Mouse (Mus musculus) kidney, adult 2 months (tissue): ENCODE results near the gene Mterf2. TPM values are rescaled to one million over a fixed set of nuclear protein-coding genes. Genes with fewer than 3 reads are reported as not detected.

ENCODE experiments used
- DNase-seq: peaks from one replicate; pipeline ENCODE4 v3.0.0; 2021
- H3K27ac ChIP-seq: fragments of 200-500 bp; 2 replicates; pipeline ENCODE4 v1.5.1; 2012; ENCODE audit warnings: low read depth, low read length, control low read depth, inconsistent platforms; ENCODE audit not compliant: insufficient read depth
- H3K27me3 ChIP-seq: fragments of 200-500 bp; replicated peaks from 2 replicates; pipeline ENCODE4 v1.6.1; 2012; ENCODE audit warnings: mild to moderate bottlenecking, moderate library complexity, low read length, inconsistent platforms; ENCODE audit not compliant: control insufficient read depth, insufficient read depth
- H3K36me3 ChIP-seq: fragments of 200-500 bp; 2 replicates; pipeline ENCODE4 v1.6.1; 2012; ENCODE audit warnings: mild to moderate bottlenecking, moderate library complexity, low read length, inconsistent platforms; ENCODE audit not compliant: control insufficient read depth, insufficient read depth
- H3K4me1 ChIP-seq: fragments of 200-500 bp; 2 replicates; pipeline ENCODE4 v1.6.1; 2011; ENCODE audit warnings: low read length; ENCODE audit not compliant: control insufficient read depth, insufficient read depth
- H3K4me3 ChIP-seq: fragments of 200-500 bp; 2 replicates; pipeline ENCODE4 v1.5.1; 2011; ENCODE audit warnings: mild to moderate bottlenecking, low read depth, low read length, control low read depth; ENCODE audit not compliant: insufficient read depth
- CTCF ChIP-seq: fragments of 200-500 bp; conservative IDR thresholded peaks from 2 replicates; pipeline ENCODE4 v1.5.1; 2011; ENCODE audit warnings: low read depth, mild to moderate bottlenecking, control low read depth, low read length, moderate library complexity, mixed read lengths; ENCODE audit not compliant: insufficient read depth, insufficient read length
- POLR2A ChIP-seq: fragments of 200-500 bp; IDR thresholded peaks from one replicate; pipeline ENCODE4 v1.6.1; 2011; ENCODE audit warnings: low read depth, low read length, control low read depth
- WGBS: fragments of 180-500 bp; shearing (Covaris S2); methylation state at CpG from one replicate; pipeline ENCODE4 v1.1.7; 2018; 5-methylcytosine and 5-hydroxymethylcytosine counted together
- polyA plus RNA-seq: library from polyadenylated mRNA; depleted of rRNA; stranded (reverse); fragments of >200 nt; gene quantifications from 2 replicates; pipeline ENCODE4 v1.2.3, GENCODE M21; 2012; rRNA removed

Gene Mterf2
- polyA plus RNA-seq, 1 experiment = 10.1 TPM

DNA sequence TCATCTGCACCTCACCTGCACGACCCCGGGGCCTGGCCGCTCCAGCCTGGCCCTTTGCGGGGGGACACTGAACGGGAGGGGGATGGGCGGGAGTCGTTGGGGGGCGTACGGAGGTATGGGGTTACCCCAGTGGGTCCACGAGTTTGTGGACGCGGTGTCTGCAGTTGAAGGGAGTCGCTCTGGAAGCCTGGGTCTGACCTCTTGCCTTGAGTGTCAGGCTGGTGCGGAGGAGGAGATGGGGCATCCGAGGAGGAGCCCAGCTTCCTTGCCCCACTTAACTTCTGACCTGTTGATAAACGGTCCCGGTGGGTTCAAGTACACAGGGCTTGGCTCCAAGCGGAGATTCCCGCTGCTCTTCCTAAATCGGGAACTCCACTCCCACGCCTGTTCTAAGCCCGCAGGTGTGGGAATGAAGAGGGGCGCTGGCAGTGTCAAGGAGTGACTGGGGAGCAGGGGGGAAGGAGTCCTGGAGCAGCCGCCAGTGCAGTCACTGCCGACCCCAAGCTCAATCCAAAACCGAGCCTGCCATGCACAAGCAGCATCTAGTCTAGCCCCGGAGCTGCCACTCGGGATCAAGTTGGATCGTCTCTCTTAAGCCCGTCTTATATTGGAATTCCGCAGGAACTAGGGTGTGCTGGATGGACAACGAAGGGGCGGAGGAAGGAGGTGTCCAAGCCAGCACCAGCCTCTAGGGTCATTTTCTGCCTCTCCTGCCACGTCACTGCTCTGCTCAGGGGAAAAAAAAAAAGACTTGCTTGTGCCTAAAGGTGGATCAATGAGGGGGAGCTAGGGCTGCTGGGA is 24.5 kb downstream of the Mterf2 start:
- Histone ChIP-seq H3K36me3 (no peaks in the 10 kb centered on the region), H3K27ac (no peak overlapping the region), H3K27me3 (no peaks in the 10 kb centered on the region), H3K4me1 (peaks cover 3% of the 10 kb centered on the region; the same call in 1 of the 2 replicates), H3K4me3 (peak overlapping the region; percentile 94)
- WGBS = under 1% methylated on average over 34 of the region's 34 CpGs
- no peak for TF ChIP-seq CTCF
- no peak for TF ChIP-seq POLR2A
- DNase-seq = peak; percentile 42

DNA sequence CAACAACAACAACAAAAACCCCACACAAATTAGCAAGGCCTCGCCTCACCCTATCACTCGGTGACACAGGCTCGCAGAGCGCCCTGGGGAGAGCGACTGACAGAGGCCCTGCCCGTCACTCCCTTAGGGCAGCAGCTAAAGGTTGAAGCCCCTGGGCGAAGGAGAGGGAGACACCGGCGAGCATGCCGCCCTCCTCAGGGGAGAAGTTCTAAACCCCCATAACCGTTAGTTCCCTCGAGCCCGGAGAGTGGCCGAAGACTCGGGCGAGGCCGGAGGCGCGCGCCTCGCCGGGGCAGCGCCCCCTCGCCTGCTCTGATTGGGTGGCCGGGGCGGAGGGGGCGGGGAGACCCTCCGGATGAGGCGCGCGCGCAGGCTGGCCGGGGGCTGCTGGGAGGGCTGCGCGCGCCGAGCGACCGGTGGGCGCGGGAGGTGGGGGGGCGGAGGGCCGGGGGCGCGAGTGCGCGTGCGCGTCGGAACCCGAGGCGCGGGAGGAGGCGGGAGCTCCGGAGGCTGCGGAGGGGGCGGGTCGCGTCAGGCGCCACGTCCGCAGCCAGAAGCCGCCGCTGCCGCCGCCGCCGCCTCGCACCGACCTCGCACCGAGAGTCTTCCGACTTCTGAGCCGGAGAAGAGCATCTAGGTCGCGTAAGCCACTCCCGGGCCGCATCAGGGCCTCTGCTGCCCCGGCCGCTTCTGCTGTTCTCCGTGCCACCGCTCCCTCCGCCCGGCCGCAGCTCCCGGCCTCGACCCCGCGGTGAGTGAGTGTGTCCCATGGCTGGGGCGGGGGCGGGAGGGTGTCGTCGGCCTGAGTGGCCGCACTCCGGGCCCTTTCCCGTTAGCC is 25.4 kb downstream of the Mterf2 start, which contains the start of the genes Fhl4 and Tmem263:
Fhl4 (minus strand) TSS at position 249 of the 838 bp plus-strand sequence.
Tmem263 (plus strand) TSS at position 381 of the 838 bp plus-strand sequence.
- no peak for TF ChIP-seq POLR2A
- Histone ChIP-seq H3K4me3 (peak within 1 kb of the TSS; percentile 94), H3K27ac (peak within 1 kb of the TSS; percentile 26; the same call in 1 of the 2 replicates), H3K27me3 (no peaks in the 10 kb centered on the region), H3K36me3 (no peaks in the 10 kb centered on the region), H3K4me1 (peaks cover 3% of the 10 kb centered on the region; the same call in 1 of the 2 replicates)
- peak; percentile 82 for DNase-seq
- 1% methylated on average over 92 of the region's 96 CpGs for WGBS

DNA sequence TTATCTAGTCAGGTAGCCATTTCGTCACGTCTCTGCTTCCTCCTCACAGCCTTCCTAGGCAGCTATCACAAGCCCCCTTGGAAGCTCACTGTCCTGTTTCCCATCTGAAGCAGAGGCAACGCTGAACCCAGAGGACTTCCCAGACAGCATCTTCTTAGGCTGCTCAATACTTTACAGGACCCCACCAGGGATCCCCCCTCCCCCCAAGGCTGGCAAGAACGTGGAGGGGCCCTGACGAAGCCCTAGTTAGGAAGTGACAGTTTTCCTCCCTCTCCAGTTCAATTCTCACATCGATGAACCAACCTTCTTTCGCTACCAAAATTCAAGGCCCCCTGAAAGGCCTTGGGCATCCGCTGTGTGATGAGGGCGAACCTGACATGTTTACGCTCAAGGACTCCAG is 26.0 kb downstream of the Mterf2 start:
- peaks cover 3% of the 10 kb centered on the region; the same call in 1 of the 2 replicates for H3K4me1 ChIP-seq
- 11% methylated on average over 10 of the region's 10 CpGs for WGBS
- H3K4me3 ChIP-seq = peak overlapping the region; percentile 94
- TF ChIP-seq CTCF (no peak), POLR2A (no peak)
- DNase-seq = no peak
- H3K36me3 ChIP-seq = no peaks in the 10 kb centered on the region
- H3K27me3 ChIP-seq = no peaks in the 10 kb centered on the region
- no peak overlapping the region for H3K27ac ChIP-seq

DNA sequence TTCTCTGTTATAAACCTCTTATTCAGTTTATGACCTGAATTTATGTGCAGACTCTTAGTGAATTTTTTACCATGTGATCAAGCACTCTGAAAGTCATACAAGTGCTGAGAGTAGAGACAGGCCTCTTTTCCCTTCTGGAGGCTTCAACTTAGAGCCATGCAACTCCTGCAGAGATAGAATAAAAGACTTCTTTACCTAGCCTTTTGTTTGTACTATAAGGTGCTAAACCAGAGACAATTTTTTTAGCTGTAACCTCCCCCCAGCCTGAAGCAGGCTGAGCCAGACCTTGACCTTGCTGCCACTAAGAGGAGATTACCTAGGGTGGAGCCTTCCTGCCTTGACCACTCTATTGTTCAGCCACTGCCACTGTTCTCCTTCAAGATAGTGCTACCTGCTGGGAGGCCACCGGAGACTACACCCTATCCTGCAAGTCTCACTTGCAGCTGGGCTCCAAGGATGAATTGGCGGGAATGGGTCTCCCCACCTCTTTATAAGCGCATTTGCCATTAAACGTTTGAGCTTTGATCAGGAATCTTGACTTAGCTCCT is 56.1 kb downstream of the Mterf2 start:
- Histone ChIP-seq H3K27me3 (no peaks in the 10 kb centered on the region), H3K27ac (no peak overlapping the region), H3K4me1 (no peaks in the 10 kb centered on the region), H3K36me3 (no peaks in the 10 kb centered on the region), H3K4me3 (no peak overlapping the region)
- TF ChIP-seq CTCF (no peak), POLR2A (no peak)
- 72% methylated on average over 4 of the region's 4 CpGs for WGBS
- no peak for DNase-seq

Other genes with a start within 250 kb of the Mterf2 start
- gene Ric8b, start 210.4 kb downstream of the Mterf2 start, polyA plus RNA-seq = 12.2 and 13.6 TPM in 2 replicates
- gene Fhl4, start 25.5 kb downstream of the Mterf2 start, polyA plus RNA-seq = 0.28 and 0.33 TPM in 2 replicates
- gene Tmem263, start 25.4 kb downstream of the Mterf2 start, polyA plus RNA-seq = 2.3 and 2.5 TPM in 2 replicates
- gene Cry1, start 57.0 kb upstream of the Mterf2 start, polyA plus RNA-seq = 1.3 TPM in 2 replicates